Comparison of ENCODE assay signal across 9 mouse cellular contexts in the genomic region with DNA sequence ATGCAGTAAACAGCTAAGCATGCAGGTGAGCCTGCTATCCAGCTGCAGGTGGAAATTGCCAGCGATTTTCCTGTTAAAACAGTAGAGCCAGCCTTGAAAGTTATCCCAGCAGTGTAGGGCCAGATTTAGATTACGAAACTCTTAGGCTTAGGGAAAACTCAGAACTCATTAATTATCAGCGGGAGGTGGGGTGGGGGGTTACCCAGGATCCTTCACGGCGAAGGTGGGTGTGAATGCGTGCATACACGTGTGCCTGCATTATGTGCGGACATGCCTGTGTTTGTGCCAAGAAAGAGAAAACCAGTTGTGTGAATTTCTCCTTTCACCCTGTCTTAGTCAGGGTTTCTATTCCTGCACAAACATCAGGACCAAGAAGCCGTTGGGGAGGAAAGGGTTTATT. TPM values are rescaled to one million over a fixed set of nuclear protein-coding genes. Genes with fewer than 3 reads are reported as not detected.
DNase-seq lines count a peak whose midpoint lies in the region; ATAC-seq and TF ChIP-seq lines count a peak whose summit lies in the region.
"Had no signal": no experiment of that assay in that cellular context is flagged by ENCODE, and none has a peak within 500 bp of the region (broad histone marks: within the 10 kb centered on the region; RNA-seq: fewer than 3 reads in every experiment).

No protein-coding gene starts in this region.

- H3K27me3 ChIP-seq in kidney, embryonic 16.5 days (ENCODE audit: insufficient read depth, low read length): no peaks in the 10 kb centered on the region
- no peaks in the 10 kb centered on the region for H3K27me3 ChIP-seq in forebrain, embryonic 13.5 days
- H3K27me3 ChIP-seq in limb, embryonic 13.5 days: no peaks in the 10 kb centered on the region
- H3K27me3 ChIP-seq in stomach, embryonic 14.5 days (ENCODE audit: control insufficient read depth, insufficient read depth, low read length): no peaks in the 10 kb centered on the region
- H3K27me3 ChIP-seq in cerebellum, adult 2 months (ENCODE audit: control insufficient read depth, insufficient read depth, low read length): no peaks in the 10 kb centered on the region
- H3K27me3 ChIP-seq: intestine, embryonic 15.5 days had no signal

- no peak for ATAC-seq in kidney, embryonic 16.5 days (ENCODE audit: low FRiP score, low TSS enrichment)
- no peak for ATAC-seq in forebrain, embryonic 13.5 days
- ATAC-seq in limb, embryonic 13.5 days (ENCODE audit: low FRiP score, low read depth): no peak
- ATAC-seq in stomach, embryonic 14.5 days (ENCODE audit: insufficient number of reproducible peaks, insufficient read depth, low FRiP score, low read depth): no peak
- ATAC-seq: intestine, embryonic 15.5 days had no signal

- no peak for TF ChIP-seq CTCF in cerebellum, adult 2 months (IDR thresholded peaks at IDR 0.05; ENCODE audit: borderline replicate concordance, insufficient read depth, low read depth, low read length)

- peaks cover 57% of the 10 kb centered on the region for H3K4me1 ChIP-seq in kidney, embryonic 16.5 days (ENCODE audit: insufficient read depth, low read length)
- peaks cover 92% of the 10 kb centered on the region for H3K4me1 ChIP-seq in forebrain, embryonic 13.5 days
- peaks cover 75% of the 10 kb centered on the region for H3K4me1 ChIP-seq in limb, embryonic 13.5 days
- H3K4me1 ChIP-seq in stomach, embryonic 14.5 days (ENCODE audit: control insufficient read depth, insufficient read depth, low read length): peaks cover 54% of the 10 kb centered on the region
- H3K4me1 ChIP-seq in cerebellum, adult 2 months (ENCODE audit: control insufficient read depth, insufficient read depth, low read length): peaks cover 57% of the 10 kb centered on the region

- WGBS in kidney, embryonic 16.5 days: 50% methylated on average over 9 of the region's 9 CpGs
- WGBS in forebrain, embryonic 13.5 days: 11% methylated on average over 9 of the region's 9 CpGs
- WGBS in limb, embryonic 13.5 days: 39% methylated on average over 9 of the region's 9 CpGs
- 33% methylated on average over 9 of the region's 9 CpGs for WGBS in stomach, embryonic 14.5 days
- WGBS in cerebellum, adult 2 months: 77% methylated on average over 9 of the region's 9 CpGs

- H3K9ac ChIP-seq in kidney, embryonic 16.5 days (replicated peaks; ENCODE audit: low read length): no peak overlapping the region
- H3K9ac ChIP-seq in forebrain, embryonic 13.5 days: peak overlapping the region; percentile 6; the same call in 1 of the 2 replicates
- no peak overlapping the region for H3K9ac ChIP-seq in limb, embryonic 13.5 days
- no peak overlapping the region for H3K9ac ChIP-seq in stomach, embryonic 14.5 days (replicated peaks; ENCODE audit: low read depth, low read length)
- H3K9ac ChIP-seq: intestine, embryonic 15.5 days had no signal

- peak overlapping the region; percentile 82; the same call in 1 of the 2 replicates for H3K27ac ChIP-seq in kidney, embryonic 16.5 days (ENCODE audit: low read length)
- H3K27ac ChIP-seq in forebrain, embryonic 13.5 days: peak overlapping the region; percentile 97
- peak overlapping the region; percentile 90 for H3K27ac ChIP-seq in limb, embryonic 13.5 days
- peak overlapping the region; percentile 73 for H3K27ac ChIP-seq in stomach, embryonic 14.5 days (ENCODE audit: low read length)
- no peak overlapping the region for H3K27ac ChIP-seq in cerebellum, adult 2 months (ENCODE audit: insufficient read depth, low read length)

- no peaks in the 10 kb centered on the region for H3K9me3 ChIP-seq in kidney, embryonic 16.5 days (ENCODE audit: low read length)
- H3K9me3 ChIP-seq in forebrain, embryonic 13.5 days (replicated peaks): no peaks in the 10 kb centered on the region
- H3K9me3 ChIP-seq in limb, embryonic 13.5 days: no peaks in the 10 kb centered on the region
- no peaks in the 10 kb centered on the region for H3K9me3 ChIP-seq in stomach, embryonic 14.5 days (ENCODE audit: control insufficient read depth, low read depth, low read length)
- H3K9me3 ChIP-seq: intestine, embryonic 15.5 days had no signal

- TF ChIP-seq POLR2A in cerebellum, adult 2 months (IDR thresholded peaks at IDR 0.05; ENCODE audit: borderline replicate concordance, insufficient read depth, low read length): no peak

- no peaks in the 10 kb centered on the region for H3K36me3 ChIP-seq in kidney, embryonic 16.5 days (ENCODE audit: insufficient read depth, low read length)
- H3K36me3 ChIP-seq in forebrain, embryonic 13.5 days (ENCODE audit: poor library complexity, severe bottlenecking): no peaks in the 10 kb centered on the region
- no peaks in the 10 kb centered on the region for H3K36me3 ChIP-seq in limb, embryonic 13.5 days
- no peaks in the 10 kb centered on the region for H3K36me3 ChIP-seq in stomach, embryonic 14.5 days (ENCODE audit: control insufficient read depth, insufficient read depth, low read length)
- H3K36me3 ChIP-seq: intestine, embryonic 15.5 days had no signal

- no peak for DNase-seq in kidney, postnatal 14 days
- DNase-seq in cerebellum, adult 2 months: no peak
- no peak for DNase-seq in cerebellum, postnatal 10 days
- DNase-seq in cerebellum, adult 11-12 months: no peak

- H3K4me3 ChIP-seq in kidney, embryonic 16.5 days (ENCODE audit: low read length): no peak overlapping the region
- no peak overlapping the region for H3K4me3 ChIP-seq in forebrain, embryonic 13.5 days
- H3K4me3 ChIP-seq in limb, embryonic 13.5 days: no peak overlapping the region
- H3K4me3 ChIP-seq in stomach, embryonic 14.5 days (ENCODE audit: low read depth, low read length): no peak overlapping the region
- no peak overlapping the region for H3K4me3 ChIP-seq in cerebellum, adult 2 months (replicated peaks; ENCODE audit: insufficient read depth, low read depth, low read length)
- H3K4me3 ChIP-seq: intestine, embryonic 15.5 days had no signal

- no peak overlapping the region for H3K4me2 ChIP-seq in kidney, embryonic 16.5 days (replicated peaks; ENCODE audit: low read depth, low read length)
- H3K4me2 ChIP-seq in forebrain, embryonic 13.5 days: peak overlapping the region; percentile 47; the same call in 1 of the 2 replicates
- H3K4me2 ChIP-seq in limb, embryonic 13.5 days (replicated peaks): peak overlapping the region; percentile 51
- no peak overlapping the region for H3K4me2 ChIP-seq in stomach, embryonic 14.5 days (replicated peaks; ENCODE audit: low read depth, low read length)

RNA-seq across cellular contexts. Expression of gene A3galt2, which starts 38.4 kb away (rescaled TPM):
- 0.24 and 0.35 TPM in 2 replicates for polyA plus RNA-seq in kidney, embryonic 16.5 days (2015; fragmentation: Nextera tagmentation; extraction: Ambion mirVana)
- polyA plus RNA-seq in forebrain, embryonic 13.5 days (2015; fragmentation: Nextera tagmentation; extraction: Ambion mirVana): 0.67 and 0.88 TPM in 2 replicates
- 0.09 and 0.15 TPM in 2 replicates for polyA plus RNA-seq in limb, embryonic 13.5 days (2015; fragmentation: Nextera tagmentation; extraction: Ambion mirVana)
- 0.20 and 0.27 TPM in 2 replicates for polyA plus RNA-seq in stomach, embryonic 14.5 days (2014; fragmentation: Nextera tagmentation; extraction: Ambion mirVana)
- 1.9 and 2.4 TPM in 2 replicates for polyA plus RNA-seq in cerebellum, adult 2 months (2012; rRNA removed)

Comparison
In these comparisons a context has a peak if more than half of its experiments do, and no peak if none do; other contexts are left out.
1. H3K4me2 ChIP-seq: peak in forebrain, embryonic 13.5 days (single experiment) and limb, embryonic 13.5 days (single experiment); none in kidney, embryonic 16.5 days (single experiment) and stomach, embryonic 14.5 days (single experiment).